Mouse (Mus musculus): ENCODE measurements at regions not wholly inside any gene's neighbourhood (a gene's known extent, or its start where the extent isn't known, plus 50 kb on each side); places are given as distances from the start of the nearest gene placed in this dataset.

DNA sequence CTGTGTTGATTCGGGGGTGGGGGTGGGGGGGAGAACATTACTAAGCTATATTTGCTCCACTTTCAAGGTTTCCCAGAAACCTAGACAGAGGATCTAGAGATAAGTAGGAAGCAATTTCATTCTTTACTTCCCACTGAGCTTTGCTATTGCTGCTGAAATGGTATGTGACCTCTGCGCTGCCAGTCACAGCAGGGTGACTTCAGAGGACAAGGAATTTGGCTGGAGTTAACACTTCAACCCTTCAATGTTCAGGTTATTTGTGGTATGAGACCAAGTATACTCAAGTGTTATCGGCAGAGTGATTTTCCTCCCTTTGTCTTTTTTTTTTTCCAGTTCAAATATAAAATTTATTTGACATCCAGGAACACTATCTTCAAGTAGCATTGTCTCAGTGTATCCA lies 128.3 kb downstream of the 1700017N19Rik start:
- TF ChIP-seq CTCF (IDR thresholded peaks at IDR 0.05; ENCODE audit: low read depth, low read length) (no peak), POLR2A (IDR thresholded peaks at IDR 0.05; ENCODE audit: extremely low read depth, insufficient read depth, low read length) (no peak)
